Mouse (Mus musculus): ENCODE results near the gene Gbe1.

The Gbe1 gene

DNA sequence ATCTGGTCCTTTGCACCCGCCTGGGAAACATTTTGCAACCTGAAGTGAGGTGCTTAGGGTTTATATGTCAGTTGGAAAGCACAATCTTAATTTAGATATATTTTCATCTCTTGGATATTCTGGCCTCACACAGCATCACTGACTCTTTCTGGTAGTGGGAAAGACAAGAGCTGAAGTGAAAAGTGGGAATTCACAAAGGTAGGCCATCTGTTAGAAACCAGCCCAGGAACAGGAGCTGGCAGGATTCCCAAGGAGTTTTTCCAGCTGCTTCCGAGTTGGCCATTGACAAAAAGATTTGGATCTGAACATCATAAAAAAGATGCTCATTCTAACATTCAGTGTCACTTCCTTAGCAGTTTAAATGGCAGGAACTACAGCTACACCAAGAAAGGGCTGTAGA lies 294.6 kb downstream of the Gbe1 start:
- TF ChIP-seq GATA4 (IDR thresholded peaks at IDR 0.05; ENCODE audit: insufficient replicate concordance, low read length) = no peak

DNA sequence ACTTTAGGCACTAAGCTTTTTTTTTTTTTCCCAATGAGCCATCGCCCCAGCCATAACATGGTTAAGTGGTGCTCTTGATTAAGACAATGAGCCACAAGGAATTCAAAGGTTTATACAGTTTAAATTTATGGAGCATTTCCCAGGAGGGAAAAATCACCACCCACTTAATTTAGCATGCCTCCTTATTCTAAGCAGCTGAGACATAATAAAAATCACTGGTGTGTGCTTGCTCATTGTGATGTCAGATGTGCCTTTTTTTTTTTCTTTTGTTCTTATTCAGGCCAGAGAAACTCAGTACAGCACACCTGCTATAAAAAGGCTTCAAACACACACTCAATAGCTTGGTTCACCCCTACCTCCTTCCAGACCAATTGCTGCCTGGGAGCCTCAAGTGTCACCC lies 303.9 kb downstream of the Gbe1 start:
- no peak for TF ChIP-seq GATA4 (IDR thresholded peaks at IDR 0.05; ENCODE audit: insufficient replicate concordance, low read length)

DNA sequence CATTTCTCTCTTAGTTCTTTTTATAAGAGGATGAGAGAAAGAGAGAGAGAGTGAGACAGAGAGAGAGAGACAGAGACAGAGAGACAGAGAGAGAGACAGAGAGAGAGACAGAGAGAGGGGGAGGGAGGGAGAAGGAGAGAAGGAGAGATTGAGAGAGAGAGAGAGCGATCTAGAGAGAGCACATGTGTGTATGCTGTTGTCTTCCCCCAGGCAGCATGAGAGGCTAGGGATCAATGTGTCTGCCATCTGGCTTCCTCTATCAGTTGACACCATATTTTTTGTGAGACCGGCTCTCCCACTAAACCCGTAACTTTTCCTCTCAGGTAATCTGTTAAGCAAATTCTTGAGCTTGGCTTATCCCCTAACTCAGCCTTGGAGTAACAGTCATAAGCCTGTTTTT lies 304.4 kb downstream of the Gbe1 start:
- TF ChIP-seq GATA4 (IDR thresholded peaks at IDR 0.05; ENCODE audit: insufficient replicate concordance, low read length) = no peak
